Mouse (Mus musculus): ENCODE measurements around the gene Wdr89.
A peak's percentile ranks its signal among the peaks of the same experiment; 100 is the strongest.

Gene Wdr89

GRCm38 (mm10) chr12:75615556-75615955 is 53.8 kb downstream of the Wdr89 start:
- DNase-seq (ENCODE audit: low spot score) = no peak

- no peak for DNase-seq (ENCODE audit: low spot score)
Observed at GRCm38 (mm10) chr12:75612711-75613110, 56.6 kb downstream of the Wdr89 start.

- no peak for DNase-seq (ENCODE audit: low spot score)
Observed at GRCm38 (mm10) chr12:75599490-75599889, 69.8 kb downstream of the Wdr89 start.

- no peak for DNase-seq (ENCODE audit: low spot score)
Observed at GRCm38 (mm10) chr12:75598988-75599387, 70.3 kb downstream of the Wdr89 start.

- DNase-seq (ENCODE audit: low spot score) = no peak
Observed at GRCm38 (mm10) chr12:75597707-75598106, 71.6 kb downstream of the Wdr89 start.

GRCm38 (mm10) chr12:75596154-75597002 is 73.0 kb downstream of the Wdr89 start, which contains the start of gene Ppp2r5e:
Gene Ppp2r5e (minus strand): TSS chr12:75596245.
- peak; percentile 99 for DNase-seq (ENCODE audit: low spot score)

- DNase-seq (ENCODE audit: low spot score) = peak; percentile 18
Observed at GRCm38 (mm10) chr12:75595291-75596153, 73.8 kb downstream of the Wdr89 start.

- no peak for DNase-seq (ENCODE audit: low spot score)
Observed at GRCm38 (mm10) chr12:75594404-75594803, 74.9 kb downstream of the Wdr89 start.

GRCm38 (mm10) chr12:75593817-75594216 is 75.5 kb downstream of the Wdr89 start:
- no peak for DNase-seq (ENCODE audit: low spot score)

- DNase-seq (ENCODE audit: low spot score) = no peak
Observed at GRCm38 (mm10) chr12:75587501-75587900, 81.8 kb downstream of the Wdr89 start.

- DNase-seq (ENCODE audit: low spot score) = no peak
Observed at GRCm38 (mm10) chr12:75583776-75584175, 85.6 kb downstream of the Wdr89 start.
